Mouse (Mus musculus): ENCODE results near the gene Olfr618. TPM values are rescaled to one million over a fixed set of nuclear protein-coding genes. Genes with fewer than 3 reads are reported as not detected.

The Olfr618 gene
- polyA plus RNA-seq, 1 experiment from 2014 or later = not detected

Small RNA genes lying within 50 kb of the gene (microRNA-seq; reads per million reads assigned to microRNA genes)
- gene Gm26506 = not detected

Other genes starting within 250 kb of the Olfr618 start
- not detected in 2 replicates for gene Olfr600, start 240.4 kb upstream of the Olfr618 start, polyA plus RNA-seq (2016; fragmentation: Nextera tagmentation; extraction: Ambion mirVana)
- gene Olfr601, start 227.4 kb upstream of the Olfr618 start, polyA plus RNA-seq (2016; fragmentation: Nextera tagmentation; extraction: Ambion mirVana) = not detected in 2 replicates
- gene Olfr603, start 203.9 kb upstream of the Olfr618 start, polyA plus RNA-seq (2016; fragmentation: Nextera tagmentation; extraction: Ambion mirVana) = not detected in 2 replicates
- gene Usp17lc, start 175.0 kb upstream of the Olfr618 start, polyA plus RNA-seq (2016; fragmentation: Nextera tagmentation; extraction: Ambion mirVana) = not detected in 2 replicates
- gene Olfr605, start 144.7 kb upstream of the Olfr618 start, polyA plus RNA-seq (2016; fragmentation: Nextera tagmentation; extraction: Ambion mirVana) = not detected in 2 replicates
- gene Olfr606, start 141.1 kb upstream of the Olfr618 start, polyA plus RNA-seq (2016; fragmentation: Nextera tagmentation; extraction: Ambion mirVana) = not detected in 2 replicates
- not detected in 2 replicates for gene Olfr607, start 126.0 kb upstream of the Olfr618 start, polyA plus RNA-seq (2016; fragmentation: Nextera tagmentation; extraction: Ambion mirVana)
- 0.14 TPM in 1 of 2 replicates, not detected in the other for gene Olfr608, start 120.2 kb upstream of the Olfr618 start, polyA plus RNA-seq (2016; fragmentation: Nextera tagmentation; extraction: Ambion mirVana)
- not detected in 2 replicates for gene Olfr609, start 92.0 kb upstream of the Olfr618 start, polyA plus RNA-seq (2016; fragmentation: Nextera tagmentation; extraction: Ambion mirVana)
- not detected in 2 replicates for gene Olfr610, start 78.0 kb upstream of the Olfr618 start, polyA plus RNA-seq (2016; fragmentation: Nextera tagmentation; extraction: Ambion mirVana)
- not detected in 2 replicates for gene Olfr611, start 69.3 kb upstream of the Olfr618 start, polyA plus RNA-seq (2016; fragmentation: Nextera tagmentation; extraction: Ambion mirVana)
- gene Olfr612, start 47.4 kb upstream of the Olfr618 start, polyA plus RNA-seq (2016; fragmentation: Nextera tagmentation; extraction: Ambion mirVana) = not detected in 2 replicates
- not detected in 2 replicates for gene Olfr613, start 42.0 kb upstream of the Olfr618 start, polyA plus RNA-seq (2016; fragmentation: Nextera tagmentation; extraction: Ambion mirVana)
- gene Olfr615, start 34.0 kb upstream of the Olfr618 start, polyA plus RNA-seq (2016; fragmentation: Nextera tagmentation; extraction: Ambion mirVana) = not detected in 2 replicates
- not detected in 2 replicates for gene Olfr616, start 21.0 kb upstream of the Olfr618 start, polyA plus RNA-seq (2016; fragmentation: Nextera tagmentation; extraction: Ambion mirVana)
- not detected in 2 replicates for gene Olfr617, start 17.0 kb upstream of the Olfr618 start, polyA plus RNA-seq (2016; fragmentation: Nextera tagmentation; extraction: Ambion mirVana)
- not detected in 2 replicates for gene Olfr619, start 10.5 kb downstream of the Olfr618 start, polyA plus RNA-seq (2016; fragmentation: Nextera tagmentation; extraction: Ambion mirVana)
- not detected in 2 replicates for gene Olfr620, start 22.4 kb downstream of the Olfr618 start, polyA plus RNA-seq (2016; fragmentation: Nextera tagmentation; extraction: Ambion mirVana)
- not detected in 2 replicates for gene Olfr622, start 52.6 kb downstream of the Olfr618 start, polyA plus RNA-seq (2016; fragmentation: Nextera tagmentation; extraction: Ambion mirVana)
- not detected in 2 replicates for gene Olfr623, start 73.6 kb downstream of the Olfr618 start, polyA plus RNA-seq (2016; fragmentation: Nextera tagmentation; extraction: Ambion mirVana)
- gene Olfr624, start 81.1 kb downstream of the Olfr618 start, polyA plus RNA-seq (2016; fragmentation: Nextera tagmentation; extraction: Ambion mirVana) = not detected in 2 replicates
- not detected in 2 replicates for gene Olfr625-ps1, start 92.6 kb downstream of the Olfr618 start, polyA plus RNA-seq (2016; fragmentation: Nextera tagmentation; extraction: Ambion mirVana)
- gene Olfr243, start 124.6 kb downstream of the Olfr618 start, polyA plus RNA-seq (2016; fragmentation: Nextera tagmentation; extraction: Ambion mirVana) = not detected in 2 replicates
- gene Olfr628, start 140.3 kb downstream of the Olfr618 start, polyA plus RNA-seq (2016; fragmentation: Nextera tagmentation; extraction: Ambion mirVana) = not detected in 2 replicates
- gene Olfr629, start 154.8 kb downstream of the Olfr618 start, polyA plus RNA-seq (2016; fragmentation: Nextera tagmentation; extraction: Ambion mirVana) = not detected in 2 replicates
- not detected in 2 replicates for gene Olfr630, start 167.2 kb downstream of the Olfr618 start, polyA plus RNA-seq (2016; fragmentation: Nextera tagmentation; extraction: Ambion mirVana)
- not detected in 2 replicates for gene Olfr69, start 181.5 kb downstream of the Olfr618 start, polyA plus RNA-seq (2016; fragmentation: Nextera tagmentation; extraction: Ambion mirVana)
- not detected in 2 replicates for gene Olfr68, start 189.6 kb downstream of the Olfr618 start, polyA plus RNA-seq (2016; fragmentation: Nextera tagmentation; extraction: Ambion mirVana)
- not detected in 2 replicates for gene Olfr67, start 201.7 kb downstream of the Olfr618 start, polyA plus RNA-seq (2016; fragmentation: Nextera tagmentation; extraction: Ambion mirVana)
- gene Hbb-bt, start 223.9 kb downstream of the Olfr618 start, polyA plus RNA-seq (2016; fragmentation: Nextera tagmentation; extraction: Ambion mirVana) = 442 and 979 TPM in 2 replicates
- gene Hbb-bs, start 238.0 kb downstream of the Olfr618 start, polyA plus RNA-seq (2016; fragmentation: Nextera tagmentation; extraction: Ambion mirVana) = 173 and 274 TPM in 2 replicates